ENCODE assay signal across 31 mouse cellular contexts in the genomic region with DNA sequence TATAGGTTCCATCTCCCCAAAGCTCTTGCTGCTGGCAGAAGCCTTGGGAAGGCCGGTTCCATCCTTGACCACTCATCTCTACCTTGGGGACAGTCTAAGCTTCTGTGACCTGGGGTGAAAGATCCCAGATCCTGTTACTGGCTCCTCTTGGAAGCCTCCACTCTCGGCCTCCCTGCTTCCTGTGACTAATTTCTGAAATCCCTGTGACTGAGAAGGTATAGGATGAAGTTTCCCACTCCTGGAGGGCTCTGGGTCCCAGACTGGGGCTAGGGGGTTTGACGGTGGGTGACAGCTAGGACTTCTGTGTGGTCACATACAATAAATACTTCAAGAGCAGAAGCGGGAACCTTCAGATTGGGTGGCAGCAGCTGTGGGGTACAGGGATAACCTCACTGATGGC. TPM values are rescaled to one million over a fixed set of nuclear protein-coding genes. Genes with fewer than 3 reads are reported as not detected.
DNase-seq lines count a peak whose midpoint lies in the region; ATAC-seq lines count a peak whose summit lies in the region.
"Had no signal": no experiment of that assay in that cellular context is flagged by ENCODE, and none has a peak within 500 bp of the region (broad histone marks: within the 10 kb centered on the region; RNA-seq: fewer than 3 reads in every experiment).

No protein-coding gene starts in this region.

- peak; percentile 56 for DNase-seq in adrenal gland, adult 2 months
- no peak for DNase-seq in adrenal gland, adult 8-10 months
- DNase-seq in heart, postnatal 4 days, result no peak
- no peak for DNase-seq in lung, postnatal 36 days
- peak; percentile 63 for DNase-seq in 3T3-L1 (ENCODE audit: low read depth, low spot score)
- no peak for DNase-seq in thymus, postnatal 0 days (ENCODE audit: low spot score)
- DNase-seq: cerebellum, adult 2 months; cerebellum, postnatal 25 days; forebrain, postnatal 0 days; liver, embryonic 13.5 days; thymus, postnatal 14 days had no signal

- H3K9me3 ChIP-seq in heart, embryonic 12.5 days (replicated peaks), result peaks cover 3% of the 10 kb centered on the region; the same call in 1 of the 2 replicates
- H3K9me3 ChIP-seq in lung, embryonic 15.5 days, result no peaks in the 10 kb centered on the region
- H3K9me3 ChIP-seq: hindbrain, embryonic 15.5 days had no signal

- H3K9ac ChIP-seq in heart, embryonic 12.5 days, result peak overlapping the region; percentile 29; the same call in 1 of the 2 replicates
- H3K9ac ChIP-seq in lung, embryonic 15.5 days, result no peak overlapping the region
- H3K9ac ChIP-seq: embryonic facial prominence, embryonic 12.5 days; forebrain, postnatal 0 days; hindbrain, embryonic 15.5 days; liver, embryonic 13.5 days; lung, embryonic 14.5 days; midbrain, embryonic 12.5 days had no signal

- H3K4me3 ChIP-seq in heart, embryonic 12.5 days, result no peak overlapping the region
- H3K4me3 ChIP-seq in lung, embryonic 15.5 days, result no peak overlapping the region
- H3K4me3 ChIP-seq: embryonic facial prominence, embryonic 12.5 days; hindbrain, embryonic 15.5 days; left cerebral cortex, adult 2 months; liver, embryonic 13.5 days; midbrain, embryonic 12.5 days had no signal

- peaks cover 4% of the 10 kb centered on the region; the same call in 1 of the 2 replicates for H3K36me3 ChIP-seq in heart, embryonic 12.5 days
- no peaks in the 10 kb centered on the region for H3K36me3 ChIP-seq in lung, embryonic 15.5 days
- H3K36me3 ChIP-seq: embryonic facial prominence, embryonic 12.5 days; G1E; hindbrain, embryonic 15.5 days; liver, embryonic 13.5 days; midbrain, embryonic 12.5 days had no signal

- no peaks in the 10 kb centered on the region for H3K27me3 ChIP-seq in heart, embryonic 12.5 days (replicated peaks)
- H3K27me3 ChIP-seq in lung, embryonic 15.5 days, result peaks cover 43% of the 10 kb centered on the region
- H3K27me3 ChIP-seq: CH12.LX had no signal

- 22% methylated on average over 4 of the region's 4 CpGs for WGBS in heart, embryonic 12.5 days
- 18% methylated on average over 4 of the region's 4 CpGs for WGBS in lung, embryonic 15.5 days

- ATAC-seq in heart, embryonic 12.5 days (ENCODE audit: insufficient number of reproducible peaks, low FRiP score), result no peak
- peak; percentile 20; the same call in 1 of the 2 replicates for ATAC-seq in lung, embryonic 15.5 days (ENCODE audit: borderline replicate concordance, extremely low read depth, low FRiP score, low TSS enrichment)
- ATAC-seq: activated CD4-positive, CD25-positive, alpha-beta regulatory T cell, adult 4 months; forebrain, postnatal 0 days had no signal

- peaks cover 72% of the 10 kb centered on the region for H3K4me1 ChIP-seq in heart, embryonic 12.5 days (replicated peaks)
- peaks cover 22% of the 10 kb centered on the region for H3K4me1 ChIP-seq in lung, embryonic 15.5 days
- H3K4me1 ChIP-seq: embryonic facial prominence, embryonic 12.5 days; hindbrain, embryonic 15.5 days; liver, embryonic 13.5 days; midbrain, embryonic 12.5 days had no signal

- H3K27ac ChIP-seq in heart, embryonic 12.5 days (ENCODE audit: poor library complexity, severe bottlenecking), result peak overlapping the region; percentile 82
- no peak overlapping the region for H3K27ac ChIP-seq in lung, embryonic 15.5 days
- H3K27ac ChIP-seq: embryonic facial prominence, embryonic 12.5 days; hindbrain, embryonic 15.5 days; left cerebral cortex, adult 2 months; liver, embryonic 13.5 days; midbrain, embryonic 12.5 days had no signal

- peak overlapping the region; percentile 25 for H3K4me2 ChIP-seq in heart, embryonic 12.5 days
- no peak overlapping the region for H3K4me2 ChIP-seq in lung, embryonic 15.5 days
- H3K4me2 ChIP-seq: embryonic facial prominence, embryonic 12.5 days; hindbrain, embryonic 15.5 days; liver, embryonic 13.5 days; midbrain, embryonic 12.5 days had no signal

RNA-seq across cellular contexts. Expression of a gene that starts 16.1 kb away (rescaled TPM):
- not detected for total RNA-seq in adrenal gland, adult 2 months (2021)
- polyA plus RNA-seq in adrenal gland, adult 2 months (2012; rRNA removed), result 0.16 and 0.26 TPM in 2 replicates
- total RNA-seq in adrenal gland, adult 8-10 months (2022), result not detected
- polyA plus RNA-seq in heart, embryonic 12.5 days (2016; fragmentation: Nextera tagmentation; extraction: Ambion mirVana), result 200 and 212 TPM in 2 replicates
- total RNA-seq in heart, postnatal 4 days (2021), result 100 to 1,000 TPM; 123 to 128 TPM
- 2.4 and 4.6 TPM in 2 replicates for polyA plus RNA-seq in lung, embryonic 15.5 days (2015; fragmentation: Nextera tagmentation; extraction: Ambion mirVana)
- polyA plus RNA-seq in thymus, postnatal 0 days (2015; fragmentation: Nextera tagmentation; extraction: Ambion mirVana), result not detected in 2 replicates
- total RNA-seq: CH12.LX; G1E; gastrocnemius, postnatal 14 days; hematopoietic stem cell, adult 5-6 weeks; layer of hippocampus, postnatal 10 days; left cerebral cortex, adult 2 months; left cerebral cortex, postnatal 36 days; megakaryocyte progenitor cell, adult 5-6 weeks; monocyte, adult 5-6 weeks had no signal
- polyA plus RNA-seq: activated CD4-positive, CD25-positive, alpha-beta regulatory T cell, adult 4 months; cerebellum, adult 2 months; forebrain, embryonic 11.5 days; forebrain, postnatal 0 days; G1E; kidney, adult 2 months; liver, embryonic 13.5 days; midbrain, embryonic 12.5 days; neural tube, embryonic 11.5 days; testis, adult 2 months had no signal

RNA-seq across cellular contexts. Expression of a gene that starts 56.0 kb away (rescaled TPM):
- total RNA-seq in adrenal gland, adult 2 months (2021), result 1 to 10 TPM; 1.0 to 1.3 TPM
- polyA plus RNA-seq in adrenal gland, adult 2 months (2012; rRNA removed), result 1.2 and 2.1 TPM in 2 replicates
- 1 to 10 TPM; 1.0 to 3.2 (median 1.6) TPM for total RNA-seq in adrenal gland, adult 8-10 months (2022)
- polyA plus RNA-seq in heart, embryonic 12.5 days (2016; fragmentation: Nextera tagmentation; extraction: Ambion mirVana), result 5.2 and 5.7 TPM in 2 replicates
- total RNA-seq in heart, postnatal 4 days (2021), result 10 to 100 TPM; 15.0 to 15.2 TPM
- 8.0 and 9.8 TPM in 2 replicates for polyA plus RNA-seq in lung, embryonic 15.5 days (2015; fragmentation: Nextera tagmentation; extraction: Ambion mirVana)
- 4.2 and 5.8 TPM in 2 replicates for polyA plus RNA-seq in thymus, postnatal 0 days (2015; fragmentation: Nextera tagmentation; extraction: Ambion mirVana)

Comparison
In these comparisons a context has a peak if more than half of its experiments do, and no peak if none do; other contexts are left out.
1. DNase-seq: peak in adrenal gland, adult 2 months (single experiment) and 3T3-L1 (single experiment); none in adrenal gland, adult 8-10 months (single experiment), heart, postnatal 4 days (single experiment), lung, postnatal 36 days (single experiment) and thymus, postnatal 0 days (single experiment).
2. RNA of a gene that starts 16.1 kb away (polyA plus RNA-seq): 200 to 212 TPM in heart, embryonic 12.5 days; 2.4 to 4.6 TPM in lung, embryonic 15.5 days, 0.16 to 0.26 TPM in adrenal gland, adult 2 months and not detected in thymus, postnatal 0 days; every median in the first group is over 10 times any median in the second.